Mouse (Mus musculus) lung, postnatal 25 days (tissue): Measurements from ENCODE around the gene Trmt61a.
A peak's percentile ranks its signal among the peaks of the same experiment; 100 is the strongest.
"Not testable (repeated sequence)": the region's sequence is repeated elsewhere in the genome, so short reads cannot be mapped to it uniquely, and the experiment has no call there.

Source experiments
- DNase-seq: peaks from one replicate; pipeline ENCODE4 v3.0.0; 2022; ENCODE audit warnings: low spot score

The Trmt61a gene

DNA sequence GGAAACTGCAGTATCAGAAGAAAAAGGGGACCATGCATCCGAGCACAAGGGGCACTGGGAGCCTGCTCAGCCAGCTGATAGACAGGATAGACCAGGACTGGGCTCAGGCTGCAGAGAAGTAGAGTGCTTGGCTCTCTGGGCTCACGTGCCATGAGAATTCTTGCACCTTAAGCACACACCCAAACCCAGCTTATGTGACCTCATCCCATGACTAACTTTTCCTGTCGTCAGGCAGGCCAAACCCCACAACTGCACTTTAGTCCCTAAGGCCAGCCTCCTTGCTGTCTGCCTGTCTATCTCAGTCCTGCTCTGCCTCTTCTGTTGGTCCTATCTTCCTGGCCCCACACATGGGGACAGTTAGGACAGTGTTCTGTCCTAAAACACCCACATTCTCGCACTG lies 19.8 kb downstream of the Trmt61a start:
- no peak for DNase-seq

GRCm38 (mm10) chr12:111698346-111698913 lies 20.5 kb downstream of the Trmt61a start:
- no peak for DNase-seq

DNA sequence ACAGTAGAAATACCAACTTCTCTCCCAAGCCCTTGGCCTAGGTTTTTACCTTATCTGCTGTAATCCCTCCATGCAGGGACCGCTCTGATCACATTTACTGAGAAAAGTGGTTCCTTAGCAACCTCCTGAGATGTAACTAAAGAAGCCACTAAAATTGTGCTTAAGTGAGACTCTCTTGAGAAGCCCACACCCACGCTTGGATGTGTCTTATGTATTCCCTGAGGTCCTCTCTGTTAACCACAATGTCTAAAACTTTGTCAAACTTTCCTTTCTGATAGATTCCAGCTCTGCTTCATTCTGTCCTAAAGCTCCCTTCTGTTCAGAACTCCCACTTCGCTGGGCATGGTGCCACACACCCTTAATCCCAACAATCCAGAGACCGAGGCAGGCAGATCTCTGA lies 21.6 kb downstream of the Trmt61a start:
- DNase-seq, result no peak

DNA sequence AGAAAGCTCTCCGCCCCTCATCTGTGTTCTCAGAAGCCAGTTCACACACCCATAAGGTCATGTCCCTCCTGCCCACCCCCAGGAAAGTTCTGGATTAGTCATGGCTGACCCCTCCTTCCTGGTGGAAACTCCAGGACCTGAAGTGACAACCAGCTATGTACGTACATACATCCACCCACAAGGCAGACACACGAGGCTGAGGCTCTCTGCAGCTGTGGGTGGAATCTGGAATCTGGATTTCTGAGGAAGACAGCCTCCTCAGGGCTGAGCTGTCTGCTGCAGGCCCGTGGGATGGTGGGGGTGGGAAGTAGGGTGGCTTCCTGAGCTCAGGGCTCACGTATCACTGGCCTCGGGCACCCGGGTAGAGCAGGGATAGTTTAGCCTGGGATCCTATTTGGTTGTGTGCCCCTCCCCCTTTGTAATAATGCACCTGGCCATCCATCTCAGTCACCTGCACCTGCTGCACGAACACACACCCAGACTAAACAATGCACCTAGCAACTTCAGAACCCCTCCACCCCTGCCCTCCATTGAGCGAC lies 23.1 kb downstream of the Trmt61a start:
- no peak for DNase-seq

DNA sequence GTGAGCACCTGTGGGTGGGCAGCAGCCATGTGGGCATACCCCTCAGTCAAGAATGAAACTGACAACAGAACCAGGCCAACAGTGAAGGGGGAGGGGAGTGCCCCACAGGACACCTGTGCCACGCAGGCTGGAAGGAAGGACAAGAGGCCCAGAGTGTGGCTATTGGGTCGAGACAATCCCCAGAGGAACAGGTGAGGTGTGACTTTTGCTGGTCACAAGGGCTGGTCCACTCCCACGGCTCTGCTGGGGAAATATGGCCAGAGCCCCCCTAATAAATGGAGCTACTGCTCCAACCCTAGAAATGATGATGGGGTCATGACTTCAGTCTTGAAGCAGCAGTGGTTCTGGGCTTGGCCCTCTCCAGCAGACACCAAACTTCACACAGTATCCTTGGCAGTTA lies 25.4 kb downstream of the Trmt61a start:
- DNase-seq, result no peak

DNA sequence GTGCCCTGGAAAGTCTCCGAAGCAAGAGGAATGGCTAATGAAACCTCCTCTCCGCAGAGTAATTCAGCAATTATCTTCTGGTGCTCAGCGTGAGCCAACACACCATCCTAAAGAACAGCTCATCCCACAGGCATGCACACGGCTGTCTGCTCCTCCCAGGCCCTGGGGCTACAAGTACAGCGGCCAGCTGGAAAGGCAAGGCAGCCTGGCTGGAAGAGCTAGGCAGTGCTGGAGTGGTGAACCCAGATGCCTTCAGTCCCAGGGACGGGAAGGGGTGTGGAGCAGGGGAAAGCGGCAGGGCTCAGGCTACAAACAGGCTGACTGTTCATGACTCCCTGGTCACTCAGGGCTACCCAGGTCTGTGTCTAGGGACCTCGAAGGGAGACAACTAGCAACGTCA lies 26.7 kb downstream of the Trmt61a start:
- peak; percentile 61 for DNase-seq

DNA sequence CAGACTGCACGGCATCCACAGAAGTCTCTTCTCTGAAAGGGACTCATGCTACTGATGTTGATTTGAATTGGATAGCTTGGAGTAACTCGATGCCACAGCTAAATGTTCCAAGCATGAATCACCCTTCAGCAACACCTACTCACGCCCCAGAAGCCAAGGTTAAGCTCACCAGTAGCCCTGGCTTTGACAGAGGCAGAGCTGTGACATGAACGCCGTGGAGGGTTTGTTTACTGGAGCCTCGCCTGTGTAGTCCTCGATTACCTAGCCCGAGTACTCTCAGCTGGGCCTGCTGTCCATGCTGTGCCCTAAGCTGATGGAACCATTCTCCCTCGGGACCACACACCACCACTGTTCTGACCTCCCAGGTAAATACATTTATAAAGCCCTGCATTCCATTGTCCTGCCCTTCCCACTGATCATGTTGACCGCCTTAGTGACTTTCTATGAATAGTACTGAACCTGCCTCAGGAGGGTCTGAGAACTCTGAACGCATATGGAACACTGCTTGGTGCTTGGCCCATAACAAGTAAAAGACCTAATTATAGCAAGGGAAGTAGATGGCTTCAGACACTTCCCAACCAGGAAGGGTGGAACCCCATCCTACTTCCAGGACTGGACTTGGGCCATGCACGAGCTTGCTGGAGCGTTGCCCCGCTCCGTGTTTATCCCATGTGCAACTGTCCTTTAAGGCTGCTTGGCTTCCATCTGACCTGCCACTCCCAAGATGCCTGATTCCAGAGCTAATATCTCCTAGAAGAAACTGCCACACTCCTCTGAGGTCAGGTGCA lies 27.5 kb downstream of the Trmt61a start:
- DNase-seq, result peak; percentile 90

DNA sequence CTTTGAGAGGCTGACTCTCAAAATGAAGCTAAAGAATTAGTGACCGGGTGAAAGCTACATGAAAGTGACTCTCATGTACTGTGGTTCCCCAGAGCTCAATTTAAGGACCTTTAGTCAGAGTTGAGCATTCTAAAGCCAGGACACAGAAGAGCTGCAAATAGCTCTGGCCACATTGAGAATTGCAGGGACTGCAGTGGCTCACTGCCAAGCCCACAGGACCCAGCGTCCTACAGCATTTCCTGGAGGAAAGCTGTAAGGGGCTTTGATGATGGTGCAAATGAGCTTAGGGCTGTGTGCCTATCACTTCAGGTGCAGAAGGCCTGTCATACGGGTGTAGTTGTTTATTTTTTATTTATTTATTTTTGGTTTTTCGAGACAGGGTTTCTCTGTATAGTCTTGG lies 30.3 kb downstream of the Trmt61a start:
- DNase-seq, result no peak

DNA sequence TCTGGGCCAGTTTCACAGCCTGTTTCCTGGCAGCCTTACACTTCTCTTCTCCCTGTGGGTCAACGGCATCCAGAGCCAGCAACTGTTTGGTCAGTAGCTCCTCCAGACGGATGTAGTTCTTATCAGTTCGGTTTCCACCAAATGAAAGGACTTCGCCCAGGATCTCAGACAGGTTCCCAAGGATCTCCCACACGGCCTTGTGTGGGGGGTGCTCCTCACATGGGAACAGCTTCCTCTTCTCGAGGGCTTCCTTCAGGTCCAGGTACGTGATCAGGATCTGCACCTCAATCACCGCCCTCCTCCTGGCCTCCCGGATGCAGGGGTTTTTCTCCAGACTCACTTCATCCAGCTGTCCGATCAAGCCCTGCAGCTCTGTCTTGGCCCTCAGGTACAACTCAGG lies 32.2 kb downstream of the Trmt61a start:
- no peak for DNase-seq

DNA sequence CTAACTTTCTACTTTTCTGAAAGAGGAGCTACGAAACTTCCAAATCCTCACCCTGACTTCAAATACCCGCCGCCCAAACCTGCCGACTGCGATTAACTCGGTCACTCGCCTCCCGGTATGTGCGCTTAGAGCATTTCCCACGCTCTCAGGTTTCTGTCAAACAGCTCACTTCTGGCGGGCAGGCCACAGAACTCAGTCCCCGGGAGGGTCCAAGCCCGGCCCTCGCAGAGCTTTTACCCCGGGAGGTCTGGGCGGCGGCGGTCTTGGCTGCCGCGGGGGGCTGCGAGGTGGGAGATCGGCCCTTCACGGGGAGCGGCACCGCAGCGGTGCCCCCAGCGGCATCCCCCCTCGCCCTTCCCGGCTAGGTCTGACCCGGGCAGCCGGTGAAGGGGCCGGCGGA lies 34.6 kb downstream of the Trmt61a start:
- DNase-seq, result no peak

- DNase-seq, result peak; percentile 90
Observed at GRCm38 (mm10) chr12:111713004-111713651, 35.2 kb downstream of the Trmt61a start, which contains the start of the genes Bag5 and Apopt1. Bag5 (minus strand) TSS chr12:111713257. Apopt1 (plus strand) TSS chr12:111713261.

DNA sequence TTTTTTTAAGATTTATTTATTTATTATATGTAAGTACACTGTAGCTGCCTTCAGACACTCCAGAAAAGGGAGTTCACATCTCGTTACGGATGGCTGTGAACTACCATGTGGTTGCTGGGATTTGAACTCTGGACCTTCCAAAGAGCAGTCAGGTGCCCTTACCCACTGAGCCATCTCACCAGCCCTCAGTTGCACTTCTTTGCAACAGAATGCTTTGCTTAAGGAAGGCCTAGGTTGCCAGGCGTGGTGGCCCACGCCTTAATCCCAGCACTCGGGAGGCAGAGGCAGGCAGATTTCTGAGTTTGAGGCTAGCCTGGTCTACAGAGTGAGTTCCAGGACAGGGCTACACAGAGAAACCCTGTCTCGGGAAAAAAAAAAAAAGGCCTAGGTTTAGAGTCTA lies 36.0 kb downstream of the Trmt61a start:
- DNase-seq, result not testable (repeated sequence)

DNA sequence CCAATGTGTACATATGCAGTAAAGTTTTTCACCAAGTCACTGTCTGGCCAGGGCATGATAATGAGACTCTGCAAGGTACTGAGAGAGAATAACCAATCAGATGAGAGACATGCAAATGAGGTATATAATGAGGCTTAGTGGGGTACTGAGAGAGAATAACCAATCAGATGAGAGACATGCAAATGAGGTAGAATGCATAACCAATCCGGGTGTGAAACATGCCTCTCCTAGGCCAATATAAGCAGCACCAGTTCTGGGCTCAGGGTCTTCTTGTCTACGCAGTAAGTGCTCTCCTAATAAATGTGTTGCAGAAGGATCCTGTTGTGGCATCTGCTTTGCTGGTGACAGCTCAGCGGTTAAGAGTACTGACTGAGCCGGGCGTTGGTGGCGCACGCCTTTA lies 38.6 kb downstream of the Trmt61a start:
- no peak for DNase-seq

GRCm38 (mm10) chr12:111718656-111719055 lies 40.8 kb downstream of the Trmt61a start:
- DNase-seq, result no peak

GRCm38 (mm10) chr12:111720222-111720621 lies 42.3 kb downstream of the Trmt61a start:
- DNase-seq, result no peak

DNA sequence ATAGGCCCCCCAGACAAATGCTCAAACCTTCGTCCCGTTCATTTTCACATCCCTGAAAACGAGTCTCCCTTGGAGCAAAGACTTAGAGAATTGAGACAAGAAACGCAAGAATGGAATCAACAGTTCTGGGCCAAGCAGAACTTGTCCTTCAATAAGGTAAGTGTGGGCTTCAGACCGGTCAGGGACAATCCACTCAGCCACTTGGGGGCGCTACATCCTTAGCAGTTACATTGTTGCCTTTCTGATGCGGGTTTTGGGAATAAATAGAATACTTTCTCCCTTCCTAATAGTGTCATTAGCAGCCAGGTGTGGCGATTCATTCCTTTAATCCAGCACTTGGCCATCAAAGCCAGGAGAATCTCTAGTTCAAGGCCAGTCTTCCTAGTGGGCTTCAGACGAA lies 44.7 kb downstream of the Trmt61a start:
- no peak for DNase-seq

- DNase-seq, result no peak
Observed at GRCm38 (mm10) chr12:111724638-111725337, 46.9 kb downstream of the Trmt61a start.

DNA sequence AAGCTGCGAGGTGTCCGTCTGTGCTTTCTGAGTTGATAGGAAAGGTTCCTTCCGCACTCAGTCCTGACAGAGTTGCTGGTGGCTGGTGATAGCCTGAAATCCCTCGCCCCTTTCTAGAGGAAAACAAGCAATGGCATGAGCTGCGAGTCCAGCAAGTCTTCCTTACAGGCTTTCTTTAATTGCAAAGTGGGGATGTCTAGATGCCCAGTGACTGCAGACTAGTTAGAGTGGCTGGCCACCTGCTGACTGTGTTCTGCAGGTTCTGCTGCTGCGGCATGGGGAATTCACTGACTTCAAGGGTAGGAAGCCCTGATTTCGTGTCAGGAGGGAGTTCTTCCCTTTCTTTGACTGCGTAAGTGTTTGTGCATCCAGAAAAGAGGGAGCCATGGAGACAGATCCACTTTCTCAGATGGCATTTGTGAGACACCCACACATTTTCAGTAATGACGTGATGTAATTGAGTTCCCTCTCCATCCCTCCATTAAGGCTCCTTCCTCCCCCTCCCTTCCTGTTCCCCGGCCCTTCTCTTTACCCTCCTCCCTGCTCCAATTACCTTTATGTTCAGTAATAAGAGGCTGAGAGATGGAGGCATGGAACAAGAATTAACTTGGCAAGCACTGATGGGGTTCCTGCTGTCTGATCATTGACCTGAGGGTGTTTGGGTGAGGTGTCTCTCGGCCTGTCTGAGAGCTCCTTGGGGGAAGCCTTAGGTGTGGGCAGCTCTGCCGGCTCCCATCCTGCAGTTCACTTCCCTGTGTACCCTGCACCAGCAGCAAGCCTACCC lies 47.6 kb downstream of the Trmt61a start:
- no peak for DNase-seq

- peak; percentile 67 for DNase-seq
Observed at GRCm38 (mm10) chr12:111726122-111726463, 48.2 kb downstream of the Trmt61a start.

DNA sequence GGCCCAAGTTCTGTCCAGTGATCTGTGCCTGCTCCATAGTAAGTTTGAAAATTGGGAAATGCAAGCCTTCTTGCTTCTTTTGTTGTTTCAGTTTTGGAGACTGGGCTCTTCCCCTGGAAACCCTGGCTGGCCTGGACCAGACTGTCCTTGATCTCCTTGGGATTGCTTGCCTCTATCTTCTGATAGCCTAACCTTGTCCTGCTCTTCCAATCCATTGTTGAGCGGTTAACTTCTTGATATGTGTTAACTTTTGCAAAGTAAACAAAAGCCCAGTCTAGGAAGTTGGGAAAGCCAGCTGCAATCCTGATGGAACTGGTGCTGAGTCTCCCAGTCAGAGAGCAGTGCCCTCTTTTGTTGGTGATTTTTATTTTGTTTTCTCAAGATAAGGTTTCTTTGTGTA lies 50.1 kb downstream of the Trmt61a start:
- DNase-seq, result no peak
